Mouse (Mus musculus): ENCODE results near the gene Pced1b.

DNA sequence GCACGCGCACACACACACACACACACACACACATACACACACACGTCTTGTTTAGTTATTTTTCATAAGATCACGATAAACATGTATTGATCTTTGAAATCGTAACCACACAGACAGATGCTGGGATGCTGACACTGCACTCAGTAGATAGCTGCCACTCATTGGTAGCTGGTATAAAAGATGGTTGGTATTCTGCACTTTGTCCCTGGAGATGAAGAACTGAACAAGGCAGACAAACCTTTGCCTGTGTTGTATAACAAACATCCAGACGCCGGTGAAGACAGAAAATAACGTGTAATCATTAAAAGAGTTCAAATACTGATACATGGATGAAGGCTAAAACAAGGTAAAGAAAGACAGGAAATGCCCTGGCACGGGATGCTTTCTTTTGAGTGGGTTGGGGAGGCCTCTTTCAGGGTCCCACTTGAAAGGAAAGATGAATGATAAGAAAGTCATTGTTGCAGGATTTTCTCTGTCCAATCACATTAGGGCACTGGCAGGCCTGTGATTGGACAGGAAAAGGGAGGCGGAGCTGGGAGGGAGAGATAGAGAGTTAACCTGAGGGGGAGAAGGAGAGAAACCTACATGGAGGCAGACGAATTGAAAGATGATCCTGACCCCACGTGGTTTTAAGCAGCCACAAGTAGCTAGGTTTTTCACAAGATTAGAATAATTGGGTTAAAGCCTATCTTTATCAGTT, 182.4 kb downstream of the Pced1b start:
- TF ChIP-seq CTCF (conservative IDR thresholded peaks at IDR 0.05; ENCODE audit: low read length) (no peak), NANOG (IDR thresholded peaks at IDR 0.05; ENCODE audit: borderline replicate concordance, low read length) (no peak), POU5F1 (IDR thresholded peaks at IDR 0.05; ENCODE audit: borderline replicate concordance, low read length) (no peak)
